Mouse (Mus musculus): ENCODE measurements around the gene Nell1. TPM values are rescaled to one million over a fixed set of nuclear protein-coding genes. Genes with fewer than 3 reads are reported as not detected.

Gene Nell1
- polyA plus RNA-seq, 2 experiments = 0.08 TPM; not detected in 1

GRCm38 (mm10) chr7:50362039-50362438 is 387.4 kb downstream of the Nell1 start:
- H3K4me1 ChIP-seq (replicated peaks; ENCODE audit: control insufficient read depth in 2 of 2, insufficient read depth in 2 of 2, low read length in 1 of 2) = no peaks in the 10 kb centered on the region
- no peak overlapping the region for H3K9ac ChIP-seq (replicated peaks)
- no peaks in the 10 kb centered on the region for H3K27me3 ChIP-seq (ENCODE audit: control insufficient read depth, insufficient read depth, low read length)
- 43% methylated on average over 2 of the region's 2 CpGs for WGBS (ENCODE audit: insufficient replicate concordance)
- H3K36me3 ChIP-seq (replicated peaks; ENCODE audit: control insufficient read depth, insufficient read depth, low read depth) = no peaks in the 10 kb centered on the region
- no peak overlapping the region for H3K4me2 ChIP-seq (ENCODE audit: low read depth)
- TF ChIP-seq EP300 (IDR thresholded peaks at IDR 0.05; ENCODE audit: low read depth) = no peak
- TF ChIP-seq CTCF (IDR thresholded peaks at IDR 0.05; ENCODE audit: low read depth) = no peak
- H3K4me3 ChIP-seq (ENCODE audit: insufficient read depth in 1 of 2, low read depth in 2 of 2, low read length in 2 of 2) = no peak overlapping the region
- H3K9me3 ChIP-seq (ENCODE audit: control insufficient read depth, low read length) = no peaks in the 10 kb centered on the region
- DNase-seq (ENCODE audit: low read depth in 3 of 3, low spot score in 3 of 3) (no peak), ATAC-seq (ENCODE audit: insufficient read depth) (no peak)
- no peak overlapping the region for H3K27ac ChIP-seq

DNA sequence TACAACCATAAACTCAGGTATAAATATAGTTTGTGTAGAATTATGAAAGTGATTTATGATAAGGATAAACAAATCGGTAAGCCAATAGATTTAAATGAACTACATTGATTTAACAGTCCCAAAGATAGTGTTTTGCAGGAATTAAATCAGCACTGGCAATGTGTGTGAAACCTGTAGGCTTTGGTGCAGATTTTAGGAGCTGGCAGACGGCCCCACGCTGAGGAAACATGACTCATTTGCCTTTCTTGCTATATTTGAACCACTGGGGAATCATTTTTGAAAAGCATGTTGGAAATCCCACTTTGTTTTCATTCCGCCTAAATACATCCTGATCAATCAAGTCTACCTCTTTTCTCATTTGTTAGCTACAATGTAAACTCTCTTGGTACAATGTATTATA is 400.2 kb downstream of the Nell1 start:
- Histone ChIP-seq H3K4me3 (ENCODE audit: insufficient read depth in 1 of 2, low read depth in 2 of 2, low read length in 2 of 2) (no peak overlapping the region), H3K9ac (replicated peaks) (no peak overlapping the region), H3K4me2 (ENCODE audit: low read depth) (no peak overlapping the region), H3K9me3 (ENCODE audit: control insufficient read depth, low read length) (no peaks in the 10 kb centered on the region), H3K27me3 (ENCODE audit: control insufficient read depth, insufficient read depth, low read length) (no peaks in the 10 kb centered on the region), H3K4me1 (replicated peaks; ENCODE audit: control insufficient read depth in 2 of 2, insufficient read depth in 2 of 2, low read length in 1 of 2) (no peaks in the 10 kb centered on the region), H3K36me3 (replicated peaks; ENCODE audit: control insufficient read depth, insufficient read depth, low read depth) (no peaks in the 10 kb centered on the region), H3K27ac (no peak overlapping the region)
- ATAC-seq (ENCODE audit: insufficient read depth) = no peak
- DNase-seq (ENCODE audit: low read depth in 3 of 3, low spot score in 3 of 3) = no peak
- TF ChIP-seq CTCF (IDR thresholded peaks at IDR 0.05; ENCODE audit: low read depth) = no peak
- TF ChIP-seq EP300 (IDR thresholded peaks at IDR 0.05; ENCODE audit: low read depth) = no peak
- WGBS (ENCODE audit: insufficient replicate concordance) = 49% methylated on average over 4 of the region's 4 CpGs

DNA sequence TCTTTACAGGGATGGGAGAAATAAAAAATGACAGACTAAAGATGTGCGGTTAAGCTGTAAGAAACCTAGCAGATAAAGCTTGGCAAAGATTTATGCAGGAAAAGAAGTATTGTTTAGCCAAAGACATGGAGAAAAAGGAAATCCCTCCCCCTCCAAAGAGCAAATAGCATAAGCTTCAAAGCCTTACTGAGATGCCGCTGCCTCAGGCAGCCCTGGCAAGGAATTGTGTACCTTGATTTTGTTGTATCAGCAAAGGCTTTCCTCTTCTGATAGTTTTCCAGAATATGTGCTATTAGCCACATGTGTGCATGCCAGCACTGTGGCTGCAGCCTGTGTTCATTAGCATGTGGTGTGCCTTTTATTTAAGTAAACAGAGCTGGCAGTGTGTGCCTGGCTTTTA is 435.8 kb downstream of the Nell1 start:
- Histone ChIP-seq H3K4me1 (replicated peaks; ENCODE audit: control insufficient read depth in 2 of 2, insufficient read depth in 2 of 2, low read length in 1 of 2) (no peaks in the 10 kb centered on the region), H3K4me2 (ENCODE audit: low read depth) (no peak overlapping the region), H3K9ac (replicated peaks) (no peak overlapping the region), H3K27me3 (ENCODE audit: control insufficient read depth, insufficient read depth, low read length) (no peaks in the 10 kb centered on the region), H3K36me3 (replicated peaks; ENCODE audit: control insufficient read depth, insufficient read depth, low read depth) (no peaks in the 10 kb centered on the region), H3K4me3 (ENCODE audit: insufficient read depth in 1 of 2, low read depth in 2 of 2, low read length in 2 of 2) (no peak overlapping the region), H3K27ac (no peak overlapping the region), H3K9me3 (ENCODE audit: control insufficient read depth, low read length) (no peaks in the 10 kb centered on the region)
- DNase-seq (ENCODE audit: low read depth in 3 of 3, low spot score in 3 of 3) (no peak), ATAC-seq (ENCODE audit: insufficient read depth) (no peak)
- 64% methylated on average over 2 of the region's 2 CpGs for WGBS (ENCODE audit: insufficient replicate concordance)
- TF ChIP-seq EP300 (IDR thresholded peaks at IDR 0.05; ENCODE audit: low read depth) = no peak
- no peak for TF ChIP-seq CTCF (IDR thresholded peaks at IDR 0.05; ENCODE audit: low read depth)

DNA sequence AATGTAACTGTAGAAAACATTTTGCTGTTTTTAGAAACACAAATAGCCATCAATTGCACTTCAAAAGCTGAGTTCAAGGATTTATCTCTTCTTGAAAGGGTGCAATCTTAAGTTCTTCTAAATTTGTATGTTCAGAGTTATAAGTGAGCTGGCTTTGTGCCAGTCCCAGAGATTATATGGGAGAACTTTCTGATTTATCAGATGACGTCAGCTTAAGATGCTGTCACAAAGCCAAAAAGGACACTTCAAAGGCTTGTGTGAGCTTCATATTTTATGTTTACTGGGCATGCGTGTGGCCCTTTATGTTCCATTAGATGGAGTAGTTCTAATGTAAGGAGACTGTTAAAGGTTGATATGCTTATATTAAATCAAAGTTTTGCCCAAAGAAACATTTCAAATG is 445.3 kb downstream of the Nell1 start:
- H3K27me3 ChIP-seq (ENCODE audit: control insufficient read depth, insufficient read depth, low read length) = no peaks in the 10 kb centered on the region
- no peaks in the 10 kb centered on the region for H3K9me3 ChIP-seq (ENCODE audit: control insufficient read depth, low read length)
- no peak overlapping the region for H3K9ac ChIP-seq (replicated peaks)
- no peak for TF ChIP-seq EP300 (IDR thresholded peaks at IDR 0.05; ENCODE audit: low read depth)
- no peak for TF ChIP-seq CTCF (IDR thresholded peaks at IDR 0.05; ENCODE audit: low read depth)
- DNase-seq (ENCODE audit: low read depth in 3 of 3, low spot score in 3 of 3) = no peak
- H3K4me1 ChIP-seq (replicated peaks; ENCODE audit: control insufficient read depth in 2 of 2, insufficient read depth in 2 of 2, low read length in 1 of 2) = no peaks in the 10 kb centered on the region
- no peak overlapping the region for H3K4me3 ChIP-seq (ENCODE audit: insufficient read depth in 1 of 2, low read depth in 2 of 2, low read length in 2 of 2)
- 68% methylated on average over 2 of the region's 2 CpGs for WGBS (ENCODE audit: insufficient replicate concordance)
- H3K4me2 ChIP-seq (ENCODE audit: low read depth) = no peak overlapping the region
- H3K36me3 ChIP-seq (replicated peaks; ENCODE audit: control insufficient read depth, insufficient read depth, low read depth) = no peaks in the 10 kb centered on the region
- no peak for ATAC-seq (ENCODE audit: insufficient read depth)
- H3K27ac ChIP-seq = no peak overlapping the region

DNA sequence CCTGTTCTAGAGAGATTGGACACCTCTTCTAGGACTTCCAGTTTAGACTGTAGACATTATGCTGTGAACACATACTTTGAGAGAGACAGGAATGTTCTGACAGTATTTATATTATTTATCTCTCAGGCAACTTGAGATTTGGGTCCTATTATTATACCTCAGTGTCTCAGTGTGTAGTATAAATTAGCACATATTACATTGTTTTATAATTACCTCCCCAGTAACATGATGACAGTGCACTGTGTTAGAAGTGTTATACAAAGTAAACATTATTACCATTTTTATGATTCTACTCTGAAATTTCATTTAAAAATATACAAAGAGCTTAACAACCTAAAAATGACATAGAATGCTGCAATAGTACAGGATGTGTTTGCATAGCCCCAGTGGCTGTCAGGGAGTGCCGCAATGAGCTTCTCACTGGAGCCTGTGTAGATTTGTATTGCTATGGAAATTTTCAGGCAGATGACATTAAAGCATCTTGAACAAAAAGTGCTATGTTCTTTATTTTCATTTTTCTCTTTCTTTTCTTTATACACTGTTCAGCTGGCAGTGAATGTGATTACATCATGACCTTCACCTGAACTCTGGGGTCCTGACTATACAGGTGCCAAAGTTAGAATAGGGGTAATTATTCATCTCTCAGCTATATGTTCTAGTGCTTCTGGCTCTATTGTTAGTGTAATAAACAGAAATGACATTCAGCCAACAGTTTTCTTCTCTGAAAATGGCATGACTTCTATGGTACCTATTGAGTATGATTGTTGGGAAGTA is 447.9 kb downstream of the Nell1 start:
- WGBS (ENCODE audit: insufficient replicate concordance) = 62% methylated on average over 1 of the region's 1 CpGs
- H3K4me2 ChIP-seq (ENCODE audit: low read depth) = no peak overlapping the region
- H3K9ac ChIP-seq (replicated peaks) = no peak overlapping the region
- H3K27me3 ChIP-seq (ENCODE audit: control insufficient read depth, insufficient read depth, low read length) = no peaks in the 10 kb centered on the region
- no peak overlapping the region for H3K27ac ChIP-seq
- H3K36me3 ChIP-seq (replicated peaks; ENCODE audit: control insufficient read depth, insufficient read depth, low read depth) = no peaks in the 10 kb centered on the region
- TF ChIP-seq EP300 (IDR thresholded peaks at IDR 0.05; ENCODE audit: low read depth) = no peak
- TF ChIP-seq CTCF (IDR thresholded peaks at IDR 0.05; ENCODE audit: low read depth) = no peak
- H3K4me1 ChIP-seq (replicated peaks; ENCODE audit: control insufficient read depth in 2 of 2, insufficient read depth in 2 of 2, low read length in 1 of 2) = no peaks in the 10 kb centered on the region
- DNase-seq (ENCODE audit: low read depth in 3 of 3, low spot score in 3 of 3) = no peak
- no peak overlapping the region for H3K4me3 ChIP-seq (ENCODE audit: insufficient read depth in 1 of 2, low read depth in 2 of 2, low read length in 2 of 2)
- no peaks in the 10 kb centered on the region for H3K9me3 ChIP-seq (ENCODE audit: control insufficient read depth, low read length)
- ATAC-seq (ENCODE audit: insufficient read depth) = no peak
